Mouse (Mus musculus) neural tube, embryonic 11.5 days (tissue): ENCODE data around the gene Lamb3. TPM values are rescaled to one million over a fixed set of nuclear protein-coding genes. Genes with fewer than 3 reads are reported as not detected.

Experiments
- ATAC-seq: fragments of 200-750 bp; cut with Nextera tagmentation; 2 replicates; pipeline ENCODE4 v1.8.0; 2017; ENCODE audit warnings: moderate number of reproducible peaks, mild to moderate bottlenecking, moderate TSS enrichment, moderate library complexity; ENCODE audit not compliant: insufficient read depth, low FRiP score, low TSS enrichment
- DNase-seq: peaks from one replicate; pipeline ENCODE4 v3.0.0-alpha.2; 2015; ENCODE audit warnings: low spot score
- H3K27ac ChIP-seq: fragments of 300-500 bp; sonication (generic); 2 replicates; pipeline ENCODE4 v1.5.1; 2014; ENCODE audit warnings: low read depth, mild to moderate bottlenecking, low read length
- H3K27me3 ChIP-seq: fragments of 300-500 bp; sonication (generic); 2 replicates; pipeline ENCODE4 v1.6.1; 2014; ENCODE audit warnings: mild to moderate bottlenecking, low read length, mixed read lengths; ENCODE audit not compliant: control insufficient read depth, insufficient read depth
- H3K36me3 ChIP-seq: fragments of 300-500 bp; sonication (generic); 2 replicates; pipeline ENCODE4 v1.6.1; 2014; ENCODE audit warnings: mild to moderate bottlenecking, low read length, moderate library complexity, mixed read lengths; ENCODE audit not compliant: control insufficient read depth, insufficient read depth
- H3K4me1 ChIP-seq: fragments of 300-500 bp; sonication (generic); 2 replicates; pipeline ENCODE4 v1.6.1; 2014; ENCODE audit warnings: low read length, mixed read lengths; ENCODE audit not compliant: control insufficient read depth, insufficient read depth
- H3K4me2 ChIP-seq: fragments of 300-500 bp; sonication (generic); 2 replicates; pipeline ENCODE4 v1.6.1; 2014; ENCODE audit warnings: low read depth, mild to moderate bottlenecking, moderate library complexity
- H3K4me3 ChIP-seq: fragments of 300-500 bp; sonication (generic); 2 replicates; pipeline ENCODE4 v1.5.1; 2014; ENCODE audit warnings: low read depth, low read length
- H3K9ac ChIP-seq: fragments of 300-500 bp; sonication (generic); 2 replicates; pipeline ENCODE4 v1.6.1; 2014; ENCODE audit warnings: mild to moderate bottlenecking, low read length
- H3K9me3 ChIP-seq: fragments of 300-500 bp; sonication (generic); 2 replicates; pipeline ENCODE4 v1.6.1; 2016; ENCODE audit warnings: low read length; ENCODE audit not compliant: control insufficient read depth
- WGBS: fragments of 180-500 bp; shearing (Covaris S2); extraction: QIAGEN DNeasy Blood & Tissue Kit; methylation state at CpG from one replicate; pipeline ENCODE4 v1.1.7; 2014; 5-methylcytosine and 5-hydroxymethylcytosine counted together
- polyA plus RNA-seq: library from polyadenylated mRNA; unstranded; fragments of >200 nt; fragmentation: Nextera tagmentation; extraction: Ambion mirVana; gene quantifications from 2 replicates; pipeline ENCODE4 v1.2.1, GENCODE M21; 2014

Gene Lamb3
- polyA plus RNA-seq, 1 experiment from 2014 or later = 0.62 TPM

DNA sequence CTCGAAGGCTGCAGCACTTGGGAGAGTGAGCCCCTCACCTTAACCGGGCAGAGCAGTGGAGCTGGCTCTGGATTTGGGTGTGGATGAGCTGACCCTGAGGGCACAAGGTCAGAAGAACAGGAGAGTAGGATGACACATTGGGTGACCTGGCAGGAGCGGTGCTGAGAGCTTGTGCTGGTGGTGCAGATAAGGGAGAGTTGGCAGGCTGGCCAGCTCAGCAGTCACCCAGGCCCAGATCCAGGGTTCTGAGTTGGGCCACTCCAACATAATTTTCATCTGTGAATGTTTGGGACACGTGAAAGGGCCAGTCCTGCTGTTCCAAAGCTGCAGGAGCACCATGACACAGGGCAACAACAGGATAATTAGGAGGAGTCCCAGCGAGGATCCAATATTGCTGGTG lies 3.9 kb downstream of the Lamb3 start:
- no peak overlapping the region for H3K4me2 ChIP-seq
- DNase-seq = no peak
- H3K4me1 ChIP-seq = no peaks in the 10 kb centered on the region
- no peak overlapping the region for H3K4me3 ChIP-seq
- no peaks in the 10 kb centered on the region for H3K27me3 ChIP-seq
- no peaks in the 10 kb centered on the region for H3K9me3 ChIP-seq
- H3K36me3 ChIP-seq = no peaks in the 10 kb centered on the region
- ATAC-seq = no peak
- H3K27ac ChIP-seq = no peak overlapping the region
- no peak overlapping the region for H3K9ac ChIP-seq
- WGBS = 81% methylated on average over 5 of the region's 5 CpGs

DNA sequence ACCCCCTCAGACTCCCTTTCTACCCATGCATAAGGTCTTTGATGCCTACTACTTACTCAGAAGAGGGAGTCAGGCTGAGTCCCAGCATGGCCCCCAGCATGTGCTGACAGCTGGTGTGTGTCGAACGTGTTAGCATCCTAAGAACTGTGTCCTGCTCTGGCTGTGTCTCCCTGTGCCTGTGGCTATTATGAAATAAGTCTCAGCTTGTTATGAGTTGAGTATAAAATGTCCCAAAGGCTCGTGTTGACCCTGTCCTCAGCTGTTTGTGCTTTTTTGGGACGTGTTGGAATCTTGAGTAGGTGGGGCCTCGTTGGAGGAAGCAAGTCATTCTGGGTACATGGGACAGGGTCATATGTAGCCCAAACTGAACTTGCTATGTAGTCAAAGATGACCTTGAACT lies 6.6 kb downstream of the Lamb3 start:
- Histone ChIP-seq H3K9me3 (no peaks in the 10 kb centered on the region), H3K9ac (no peak overlapping the region), H3K4me3 (no peak overlapping the region), H3K27me3 (no peaks in the 10 kb centered on the region), H3K4me1 (no peaks in the 10 kb centered on the region), H3K36me3 (no peaks in the 10 kb centered on the region), H3K4me2 (no peak overlapping the region), H3K27ac (no peak overlapping the region)
- DNase-seq (no peak), ATAC-seq (no peak)
- 88% methylated on average over 5 of the region's 5 CpGs for WGBS

DNA sequence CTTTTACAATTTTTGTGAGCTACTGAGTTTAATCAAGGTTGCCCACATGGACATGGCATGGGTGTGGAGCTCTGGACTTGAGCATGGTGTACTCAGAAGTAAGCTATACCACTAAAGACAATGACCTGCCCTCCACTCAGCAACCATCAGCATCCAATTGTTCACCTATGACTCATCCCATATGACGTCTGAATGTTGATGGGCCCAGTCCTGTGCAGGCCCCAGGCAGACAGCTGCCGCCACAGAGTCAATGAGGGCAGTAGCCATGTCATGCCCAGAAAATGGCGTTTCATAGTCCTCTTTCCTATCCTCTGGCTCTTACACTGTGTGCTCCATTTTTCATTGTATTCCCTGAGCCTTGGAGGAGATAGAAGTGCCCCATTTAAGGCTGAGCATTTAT lies 8.5 kb downstream of the Lamb3 start:
- H3K9ac ChIP-seq = no peak overlapping the region
- no peak overlapping the region for H3K27ac ChIP-seq
- no peaks in the 10 kb centered on the region for H3K4me1 ChIP-seq
- DNase-seq = no peak
- H3K27me3 ChIP-seq = no peaks in the 10 kb centered on the region
- H3K36me3 ChIP-seq = no peaks in the 10 kb centered on the region
- 80% methylated on average over 3 of the region's 3 CpGs for WGBS
- no peak for ATAC-seq
- H3K4me3 ChIP-seq = no peak overlapping the region
- no peaks in the 10 kb centered on the region for H3K9me3 ChIP-seq
- H3K4me2 ChIP-seq = no peak overlapping the region

DNA sequence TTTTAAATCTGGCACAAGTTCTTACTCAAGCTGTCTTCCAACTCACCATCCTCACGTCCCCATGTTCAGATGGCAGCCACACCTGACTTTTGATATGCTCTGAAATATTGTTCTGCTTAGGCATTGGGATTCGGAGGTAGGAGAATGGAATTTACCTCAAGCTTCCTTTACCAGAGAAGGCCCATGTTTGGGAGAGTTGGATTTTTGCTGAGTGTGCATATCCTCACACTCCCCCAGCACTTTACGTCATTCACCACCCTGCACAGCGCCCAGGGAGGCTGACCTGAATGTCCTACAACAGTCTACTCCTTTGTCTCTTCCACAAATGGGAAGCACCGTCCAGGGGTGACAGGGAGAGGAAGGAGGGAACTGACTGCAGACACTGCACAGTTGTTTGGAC lies 12.9 kb downstream of the Lamb3 start:
- WGBS = 70% methylated on average over 5 of the region's 5 CpGs
- no peak overlapping the region for H3K27ac ChIP-seq
- H3K4me2 ChIP-seq = no peak overlapping the region
- no peak for ATAC-seq
- no peak overlapping the region for H3K9ac ChIP-seq
- H3K4me3 ChIP-seq = no peak overlapping the region
- H3K27me3 ChIP-seq = no peaks in the 10 kb centered on the region
- H3K36me3 ChIP-seq = no peaks in the 10 kb centered on the region
- H3K4me1 ChIP-seq = 0 out of 2 replicates have a peak, but pooled peaks cover 2% of the 10 kb centered on the region
- DNase-seq = no peak
- no peaks in the 10 kb centered on the region for H3K9me3 ChIP-seq

DNA sequence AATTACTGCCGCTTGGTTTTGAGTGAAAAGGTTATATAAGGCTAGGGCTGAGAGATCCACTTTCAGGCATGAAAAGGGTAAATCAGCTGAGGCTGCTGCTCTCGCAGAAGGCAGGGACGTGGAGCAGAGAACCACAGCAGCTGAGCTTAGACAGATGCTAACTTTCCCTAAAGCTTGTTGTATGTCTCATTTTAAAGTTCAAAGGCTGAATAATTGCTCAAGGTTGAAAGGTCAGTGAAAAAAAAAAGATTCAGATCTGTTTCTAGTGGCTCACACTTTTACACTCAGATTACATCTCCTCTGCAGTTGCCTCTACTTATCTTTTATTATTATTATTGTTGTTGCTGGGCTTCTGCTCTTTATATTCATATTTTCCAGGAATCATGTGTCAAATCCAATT lies 18.0 kb downstream of the Lamb3 start:
- Histone ChIP-seq H3K27me3 (no peaks in the 10 kb centered on the region), H3K9ac (no peak overlapping the region), H3K36me3 (no peaks in the 10 kb centered on the region), H3K4me3 (no peak overlapping the region), H3K4me2 (no peak overlapping the region), H3K4me1 (0 out of 2 replicates have a peak, but pooled peaks cover 2% of the 10 kb centered on the region), H3K27ac (no peak overlapping the region), H3K9me3 (no peaks in the 10 kb centered on the region)
- 29% methylated on average over 3 of the region's 3 CpGs for WGBS
- ATAC-seq = no peak
- no peak for DNase-seq

DNA sequence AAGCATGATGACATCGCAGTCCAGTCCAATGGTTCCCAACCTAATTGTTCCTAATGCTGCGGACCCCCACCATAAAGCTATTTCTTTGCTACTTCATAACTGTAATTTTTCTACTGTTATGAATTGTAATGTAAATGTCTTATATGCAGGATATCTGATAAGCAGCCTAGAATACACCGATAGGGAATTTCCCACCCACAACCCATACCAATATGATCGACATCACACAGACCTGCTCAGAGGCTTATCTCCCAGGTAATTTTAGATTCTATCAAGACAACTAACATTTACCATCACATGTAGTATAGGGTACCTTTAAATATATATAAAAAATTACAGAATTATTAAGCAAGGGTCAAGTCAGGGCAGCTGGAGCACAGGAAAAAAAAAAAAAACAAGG lies 18.6 kb downstream of the Lamb3 start:
- Histone ChIP-seq H3K4me3 (no peak overlapping the region), H3K4me2 (no peak overlapping the region), H3K27me3 (no peaks in the 10 kb centered on the region), H3K27ac (no peak overlapping the region), H3K36me3 (no peaks in the 10 kb centered on the region), H3K4me1 (0 out of 2 replicates have a peak, but pooled peaks cover 2% of the 10 kb centered on the region), H3K9ac (no peak overlapping the region), H3K9me3 (no peaks in the 10 kb centered on the region)
- WGBS = 95% methylated on average over 4 of the region's 4 CpGs
- ATAC-seq (no peak), DNase-seq (no peak)

DNA sequence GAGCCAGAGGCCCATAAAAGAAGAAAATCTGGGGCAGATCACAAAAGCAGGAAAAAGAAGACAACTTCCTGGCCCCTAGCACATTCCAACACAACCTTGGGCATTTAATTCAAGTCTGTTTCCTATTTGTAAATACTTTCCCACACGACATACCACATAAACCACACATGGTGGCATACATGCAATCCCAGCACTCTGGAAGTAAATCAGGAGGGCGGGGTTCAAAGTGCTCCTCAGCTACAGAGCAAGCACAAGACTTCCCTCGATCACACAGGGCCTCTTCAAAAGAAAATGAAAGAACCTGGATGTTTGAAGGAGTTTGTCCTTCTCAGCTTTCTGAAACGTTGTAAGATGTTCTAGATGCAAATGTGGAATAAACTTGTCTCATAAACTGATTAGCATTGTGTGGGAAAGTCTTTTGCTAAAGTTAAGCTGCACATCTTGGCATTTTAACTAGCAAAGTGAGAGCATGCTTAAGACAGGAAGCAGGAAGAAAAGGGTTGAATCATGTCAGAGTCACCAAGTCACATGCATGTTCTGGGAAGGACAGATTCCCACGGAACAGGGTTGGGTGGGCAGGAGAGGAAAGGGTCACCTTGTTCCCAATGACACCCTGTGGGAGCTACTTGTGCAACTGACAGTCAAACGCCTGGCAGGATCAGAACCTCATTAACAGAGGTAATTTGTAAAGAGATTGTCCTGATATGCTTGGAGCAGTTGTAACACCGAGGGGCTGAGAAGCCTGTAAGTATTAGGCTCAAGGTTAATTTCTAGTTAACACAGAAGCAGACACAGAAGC lies 19.4 kb downstream of the Lamb3 start:
- WGBS = 60% methylated on average over 7 of the region's 7 CpGs
- H3K9ac ChIP-seq = no peak overlapping the region
- no peak overlapping the region for H3K27ac ChIP-seq
- 0 out of 2 replicates have a peak, but pooled peaks cover 2% of the 10 kb centered on the region for H3K4me1 ChIP-seq
- no peak overlapping the region for H3K4me3 ChIP-seq
- no peak overlapping the region for H3K4me2 ChIP-seq
- H3K36me3 ChIP-seq = no peaks in the 10 kb centered on the region
- DNase-seq (no peak), ATAC-seq (no peak)
- H3K27me3 ChIP-seq = no peaks in the 10 kb centered on the region
- H3K9me3 ChIP-seq = no peaks in the 10 kb centered on the region

DNA sequence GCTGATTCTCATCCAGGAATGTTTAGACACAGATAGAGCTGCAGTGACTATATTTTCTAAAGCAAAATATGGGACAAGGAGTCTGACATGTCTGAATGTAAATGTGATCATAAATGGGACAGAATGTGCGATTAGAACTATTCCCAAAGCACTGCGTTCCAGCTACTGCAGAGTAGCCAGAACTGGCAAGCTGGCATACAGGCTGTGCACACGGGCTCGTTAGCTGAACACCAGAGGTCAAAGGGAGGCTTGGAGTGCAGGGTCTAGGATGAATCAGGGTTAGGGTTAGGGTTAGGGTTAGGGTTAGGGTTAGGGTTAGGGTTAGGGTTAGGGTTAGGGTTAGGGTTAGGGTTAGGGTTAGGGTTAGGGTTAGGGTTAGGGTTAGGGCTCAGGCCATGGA lies 20.0 kb downstream of the Lamb3 start:
- no peak for DNase-seq
- H3K4me3 ChIP-seq = no peak overlapping the region
- no peak for ATAC-seq
- no peaks in the 10 kb centered on the region for H3K9me3 ChIP-seq
- no peaks in the 10 kb centered on the region for H3K27me3 ChIP-seq
- no peaks in the 10 kb centered on the region for H3K36me3 ChIP-seq
- H3K4me1 ChIP-seq = 0 out of 2 replicates have a peak, but pooled peaks cover 2% of the 10 kb centered on the region
- no peak overlapping the region for H3K4me2 ChIP-seq
- WGBS = 88% methylated on average over 4 of the region's 4 CpGs
- H3K27ac ChIP-seq = no peak overlapping the region
- H3K9ac ChIP-seq = no peak overlapping the region

DNA sequence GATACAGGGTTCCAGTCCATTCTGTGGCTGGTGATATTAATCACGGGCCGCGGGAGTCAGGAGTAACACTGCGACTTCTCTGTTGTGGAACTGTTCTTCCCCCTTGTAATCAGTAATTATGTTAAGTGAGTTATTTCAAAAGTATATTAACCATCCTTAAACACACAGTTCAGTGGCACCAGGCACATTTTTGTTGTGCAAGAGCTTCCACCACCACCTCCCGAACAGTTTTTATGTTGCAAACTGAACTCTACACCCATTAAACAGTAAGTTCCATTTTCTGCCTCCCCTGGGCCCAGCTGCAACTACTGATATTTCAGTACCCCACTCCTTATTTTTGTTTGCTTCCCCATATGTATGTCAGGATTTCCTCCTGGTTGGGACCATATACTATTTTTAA lies 22.1 kb downstream of the Lamb3 start:
- 94% methylated on average over 5 of the region's 5 CpGs for WGBS
- Histone ChIP-seq H3K4me2 (no peak overlapping the region), H3K4me3 (no peak overlapping the region), H3K27ac (no peak overlapping the region), H3K27me3 (no peaks in the 10 kb centered on the region), H3K36me3 (no peaks in the 10 kb centered on the region), H3K9ac (no peak overlapping the region), H3K9me3 (no peaks in the 10 kb centered on the region), H3K4me1 (0 out of 2 replicates have a peak, but pooled peaks cover 2% of the 10 kb centered on the region)
- DNase-seq (no peak), ATAC-seq (no peak)
